Mouse (Mus musculus) induced T-regulatory cell, adult 2 months (primary cell): ENCODE measurements at regions not wholly inside any gene's neighbourhood (a gene's known extent, or its start where the extent isn't known, plus 50 kb on each side); places are given as distances from the start of the nearest gene placed in this dataset.
A peak's percentile ranks its signal among the peaks of the same experiment; 100 is the strongest.

Experiments used
- DNase-seq: peaks from one replicate; pipeline ENCODE4 v3.0.0-alpha.2; 2012; ENCODE audit warnings: low read depth

DNA sequence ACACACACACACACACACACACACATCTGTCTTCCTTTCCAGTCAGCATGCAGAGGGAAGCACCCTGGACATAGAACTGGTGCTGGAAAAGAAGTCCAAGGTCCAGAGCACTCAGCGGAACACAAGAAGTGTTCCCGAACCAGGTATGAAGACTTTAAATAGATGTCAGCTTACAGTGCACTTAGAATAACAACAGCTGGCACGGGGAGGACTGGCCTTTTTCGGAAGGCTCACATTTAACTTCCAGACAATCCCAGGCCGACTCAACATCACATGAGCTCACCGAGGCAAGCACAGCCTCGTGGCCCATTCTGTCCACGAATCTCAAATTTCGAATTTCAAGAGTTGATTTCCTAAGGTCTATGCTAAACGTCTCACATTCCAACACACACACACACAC, 70.9 kb upstream of the Slc25a33 start:
- no peak for DNase-seq

GRCm38 (mm10) chr4:149843736-149844135, 69.7 kb upstream of the Slc25a33 start:
- DNase-seq, result no peak

DNA sequence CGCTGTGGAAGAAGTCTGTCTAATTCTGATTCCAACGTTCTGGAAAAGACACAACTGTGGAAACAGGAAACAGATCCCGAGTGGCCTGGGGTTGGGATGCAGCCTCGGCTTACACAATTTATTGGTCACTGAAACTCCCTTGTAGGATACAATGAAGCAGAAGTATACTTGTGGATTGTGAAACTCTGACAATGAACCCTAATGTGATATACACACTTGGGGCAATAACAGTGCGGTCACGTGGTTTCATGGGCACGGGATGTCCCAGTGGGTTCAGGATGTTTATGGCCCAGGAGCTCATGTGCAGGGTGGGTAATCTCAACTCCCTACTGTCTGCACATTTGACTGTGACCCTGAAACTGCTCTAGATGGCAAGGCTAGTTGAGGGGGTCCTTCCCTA, 68.8 kb upstream of the Slc25a33 start:
- DNase-seq, result no peak

GRCm38 (mm10) chr4:149841856-149842255, 67.8 kb upstream of the Slc25a33 start:
- peak; percentile 75 for DNase-seq

DNA sequence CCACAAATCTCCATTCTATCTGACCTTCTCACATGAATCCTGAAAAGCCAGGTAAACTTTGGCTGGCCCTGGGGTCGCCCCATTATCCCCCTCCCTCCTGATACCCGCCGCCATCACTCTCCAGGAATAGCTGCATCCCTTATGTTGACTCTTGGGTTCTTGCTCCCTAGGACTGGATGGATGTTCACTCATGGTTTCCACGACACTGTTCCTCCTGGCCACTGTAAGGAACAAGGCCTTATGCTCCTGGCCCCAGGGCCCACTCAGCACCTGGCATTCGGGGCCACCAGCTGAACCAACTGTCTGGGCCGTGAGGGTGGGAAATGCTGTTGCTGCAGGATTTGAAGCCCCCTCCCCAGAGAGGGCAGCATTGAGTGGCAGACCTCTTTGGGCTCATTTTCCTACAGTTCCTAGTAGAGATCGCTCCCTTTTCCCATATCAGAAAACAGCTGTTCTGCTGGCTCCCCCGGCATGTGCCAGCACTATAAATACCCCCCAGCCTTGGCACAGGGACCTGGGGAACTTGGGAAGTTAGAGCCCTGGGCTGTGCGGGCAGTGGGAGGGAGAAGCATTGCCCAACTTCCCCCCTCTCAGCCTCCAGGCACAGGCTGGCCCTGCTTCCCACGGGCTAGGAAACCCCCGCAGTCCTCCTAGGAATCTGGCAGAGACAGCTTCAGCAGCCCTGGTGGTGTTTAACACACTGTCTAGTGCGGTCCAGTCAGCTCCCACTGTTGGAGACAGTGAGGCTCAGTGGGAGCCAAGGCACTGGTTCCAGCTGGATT, 66.6 kb upstream of the Slc25a33 start:
- no peak for DNase-seq

GRCm38 (mm10) chr4:149838682-149839081, 64.6 kb upstream of the Slc25a33 start:
- DNase-seq, result peak; percentile 57

- DNase-seq, result no peak
These were observed 60.6 kb upstream of the Slc25a33 start for GRCm38 (mm10) chr4:149834646-149835156.

- DNase-seq, result no peak
These were observed 58.5 kb upstream of the Slc25a33 start for GRCm38 (mm10) chr4:149832446-149833101.

DNA sequence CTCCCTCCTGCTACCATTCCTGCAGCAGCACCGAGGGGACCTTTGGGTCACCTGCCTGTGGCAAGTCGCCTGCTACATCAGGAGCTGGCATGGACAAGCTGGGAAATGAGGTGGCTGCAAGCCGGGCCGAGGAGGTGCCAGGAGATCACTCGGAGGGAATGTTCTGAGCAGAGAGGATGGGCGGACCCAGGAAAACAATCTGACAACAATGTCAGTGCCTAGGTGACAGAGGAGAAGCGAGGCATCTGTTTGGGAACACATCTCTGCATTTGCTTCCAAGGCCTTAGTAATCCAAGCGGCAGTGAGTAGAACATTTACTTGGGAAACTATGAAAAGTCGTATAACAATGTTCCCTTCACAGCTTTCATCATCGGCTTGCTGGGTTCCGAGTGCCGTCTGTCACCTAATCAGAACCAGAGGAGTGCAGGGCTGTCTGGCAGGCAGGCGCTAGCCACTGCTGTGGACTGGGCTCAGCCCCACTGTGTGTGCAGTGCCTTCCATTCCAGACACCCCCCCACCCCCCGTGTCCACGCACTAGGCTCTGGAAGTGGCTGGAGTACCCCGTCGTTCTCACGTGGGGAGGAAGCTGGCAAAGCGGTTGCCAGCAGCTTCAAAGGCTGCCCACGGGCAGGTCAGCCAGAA, 56.6 kb upstream of the Slc25a33 start:
- no peak for DNase-seq

DNA sequence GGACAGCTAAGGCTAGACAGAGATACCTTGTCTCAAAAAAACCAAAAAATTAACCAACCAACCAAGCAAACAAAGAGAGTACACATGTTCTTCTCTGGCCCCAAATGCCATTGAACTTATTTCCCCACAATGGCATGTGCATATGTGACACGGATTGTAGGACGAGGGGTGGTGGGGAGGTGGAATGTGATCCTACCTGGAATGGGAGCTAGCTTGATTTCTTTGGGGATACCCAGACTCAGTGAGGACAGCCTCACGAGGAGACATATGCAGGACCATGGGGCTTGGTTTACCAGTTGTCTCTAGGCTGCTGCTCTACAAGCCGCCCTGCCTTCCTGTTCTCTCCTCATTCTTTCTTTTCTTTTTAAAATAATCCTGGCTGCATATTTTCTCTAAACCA, 55.9 kb upstream of the Slc25a33 start:
- DNase-seq, result no peak

DNA sequence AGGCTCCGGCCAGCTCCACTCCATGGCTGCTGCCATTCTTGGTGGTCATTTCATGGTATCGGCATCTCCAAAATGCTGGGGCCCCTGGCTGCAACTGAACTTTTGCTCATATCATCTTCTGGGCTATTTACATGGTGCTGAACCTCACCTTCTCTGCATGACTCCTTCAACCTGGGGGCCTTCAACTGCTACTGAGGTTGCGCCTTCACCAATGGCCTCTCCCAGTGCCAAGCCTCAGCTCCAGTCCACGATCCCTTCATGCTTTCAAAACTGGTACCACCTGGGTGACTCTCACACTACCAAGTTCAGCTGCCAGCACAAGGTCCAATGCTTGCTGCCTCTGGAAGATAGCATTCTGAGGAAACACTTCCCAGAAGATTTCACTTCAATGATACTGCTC, 53.7 kb upstream of the Slc25a33 start:
- DNase-seq, result no peak
